Mouse (Mus musculus): Measurements from ENCODE around the gene Klhl8.
A peak's percentile ranks its signal among the peaks of the same experiment; 100 is the strongest.
"Not testable (repeated sequence)": the region's sequence is repeated elsewhere in the genome, so short reads cannot be mapped to it uniquely, and the experiment has no call there.

The Klhl8 gene

GRCm38 (mm10) chr5:103910748-103911409, at the start of gene Klhl8:
Klhl8 (minus strand) TSS chr5:103911259.
- DNase-seq (ENCODE audit: extremely low spot score, low spot score): peak; percentile 83

- DNase-seq (ENCODE audit: extremely low spot score, low spot score): no peak
These were observed 43.6 kb upstream of the Klhl8 start for GRCm38 (mm10) chr5:103954638-103955037.

- DNase-seq (ENCODE audit: extremely low spot score, low spot score): no peak
These were observed 42.4 kb upstream of the Klhl8 start for GRCm38 (mm10) chr5:103953135-103954083.

- not testable (repeated sequence) for DNase-seq (ENCODE audit: extremely low spot score, low spot score)
These were observed 39.1 kb upstream of the Klhl8 start for GRCm38 (mm10) chr5:103950138-103950537.

- DNase-seq (ENCODE audit: extremely low spot score, low spot score): no peak
These were observed 32.1 kb upstream of the Klhl8 start for GRCm38 (mm10) chr5:103943183-103943582.

GRCm38 (mm10) chr5:103939856-103940255, 28.8 kb upstream of the Klhl8 start:
- no peak for DNase-seq (ENCODE audit: extremely low spot score, low spot score)

- no peak for DNase-seq (ENCODE audit: extremely low spot score, low spot score)
These were observed 28.2 kb upstream of the Klhl8 start for GRCm38 (mm10) chr5:103939350-103939652.

GRCm38 (mm10) chr5:103938547-103939349, 27.7 kb upstream of the Klhl8 start:
- peak; percentile 47 for DNase-seq (ENCODE audit: extremely low spot score, low spot score)

GRCm38 (mm10) chr5:103936906-103937589, 26.0 kb upstream of the Klhl8 start:
- peak; percentile 26 for DNase-seq (ENCODE audit: extremely low spot score, low spot score)

GRCm38 (mm10) chr5:103931924-103932323, 20.9 kb upstream of the Klhl8 start:
- DNase-seq (ENCODE audit: extremely low spot score, low spot score): not testable (repeated sequence)

- DNase-seq (ENCODE audit: extremely low spot score, low spot score): no peak
These were observed 19.5 kb upstream of the Klhl8 start for GRCm38 (mm10) chr5:103930511-103930910.

GRCm38 (mm10) chr5:103928196-103928550, 17.1 kb upstream of the Klhl8 start:
- no peak for DNase-seq (ENCODE audit: extremely low spot score, low spot score)

- peak; percentile 93 for DNase-seq (ENCODE audit: extremely low spot score, low spot score)
These were observed 16.6 kb upstream of the Klhl8 start for GRCm38 (mm10) chr5:103927429-103928195.

GRCm38 (mm10) chr5:103926398-103926797, 15.3 kb upstream of the Klhl8 start:
- DNase-seq (ENCODE audit: extremely low spot score, low spot score): peak; percentile 33

- DNase-seq (ENCODE audit: extremely low spot score, low spot score): no peak
These were observed 12.7 kb upstream of the Klhl8 start for GRCm38 (mm10) chr5:103923755-103924154.

- DNase-seq (ENCODE audit: extremely low spot score, low spot score): no peak
These were observed 12.0 kb upstream of the Klhl8 start for GRCm38 (mm10) chr5:103923101-103923500.

- DNase-seq (ENCODE audit: extremely low spot score, low spot score): no peak
These were observed 11.4 kb upstream of the Klhl8 start for GRCm38 (mm10) chr5:103922436-103922835.

GRCm38 (mm10) chr5:103919497-103919896, 8.4 kb upstream of the Klhl8 start:
- DNase-seq (ENCODE audit: extremely low spot score, low spot score): no peak

GRCm38 (mm10) chr5:103918233-103918632, 7.2 kb upstream of the Klhl8 start:
- no peak for DNase-seq (ENCODE audit: extremely low spot score, low spot score)

- no peak for DNase-seq (ENCODE audit: extremely low spot score, low spot score)
These were observed 6.4 kb upstream of the Klhl8 start for GRCm38 (mm10) chr5:103917357-103917895.

Data from neural tube, embryonic 10.5 days (tissue).